Mouse (Mus musculus) limb, embryonic 11.5 days (tissue): ENCODE data around the gene Slc37a1. TPM values are rescaled to one million over a fixed set of nuclear protein-coding genes. Genes with fewer than 3 reads are reported as not detected.

Experiments
- ATAC-seq: fragments of 200-750 bp; cut with Nextera tagmentation; 2 replicates; pipeline ENCODE4 v1.8.0; 2017; ENCODE audit warnings: low read depth; ENCODE audit not compliant: insufficient number of reproducible peaks, low FRiP score, low TSS enrichment
- DNase-seq: peaks from one replicate; pipeline ENCODE4 v3.0.0-alpha.2; 2015; ENCODE audit warnings: low spot score
- H3K27ac ChIP-seq: fragments of 300-500 bp; sonication (generic); replicated peaks from 2 replicates; pipeline ENCODE4 v1.5.1; 2014; ENCODE audit warnings: low read depth, mild to moderate bottlenecking, low read length
- H3K27me3 ChIP-seq: fragments of 300-500 bp; sonication (generic); 2 replicates; pipeline ENCODE4 v1.6.1; 2014; ENCODE audit warnings: mild to moderate bottlenecking, low read length, mixed read lengths; ENCODE audit not compliant: control insufficient read depth, insufficient read depth
- H3K36me3 ChIP-seq: fragments of 300-500 bp; sonication (generic); 2 replicates; pipeline ENCODE4 v1.6.1; 2014; ENCODE audit warnings: mild to moderate bottlenecking, low read length, moderate library complexity, mixed read lengths; ENCODE audit not compliant: control insufficient read depth, insufficient read depth
- H3K4me1 ChIP-seq: fragments of 300-500 bp; sonication (generic); 2 replicates; pipeline ENCODE4 v1.6.1; 2014; ENCODE audit warnings: low read length, mixed read lengths; ENCODE audit not compliant: control insufficient read depth, insufficient read depth
- H3K4me2 ChIP-seq: fragments of 300-500 bp; sonication (generic); 2 replicates; pipeline ENCODE4 v1.6.1; 2014; ENCODE audit warnings: low read depth, mild to moderate bottlenecking, moderate library complexity; ENCODE audit not compliant: severe bottlenecking
- H3K4me3 ChIP-seq: fragments of 300-500 bp; sonication (generic); 2 replicates; pipeline ENCODE4 v1.5.1; 2014; ENCODE audit warnings: low read depth, low read length
- H3K9ac ChIP-seq: fragments of 300-500 bp; sonication (generic); 2 replicates; pipeline ENCODE4 v1.6.1; 2014; ENCODE audit warnings: mild to moderate bottlenecking, low read length
- H3K9me3 ChIP-seq: fragments of 300-500 bp; sonication (generic); 2 replicates; pipeline ENCODE4 v1.6.1; 2016; ENCODE audit warnings: low read length; ENCODE audit not compliant: control insufficient read depth
- WGBS: fragments of 180-500 bp; shearing (Covaris S2); extraction: QIAGEN DNeasy Blood & Tissue Kit; methylation state at CpG from one replicate; pipeline ENCODE4 v1.1.7; 2014; 5-methylcytosine and 5-hydroxymethylcytosine counted together
- polyA plus RNA-seq: library from polyadenylated mRNA; unstranded; fragments of >200 nt; fragmentation: Nextera tagmentation; extraction: Ambion mirVana; gene quantifications from 2 replicates; pipeline ENCODE4 v1.2.1, GENCODE M21; 2014

Slc37a1 gene
- polyA plus RNA-seq, 1 experiment from 2014 or later, result 1.7 TPM

- Histone ChIP-seq H3K9ac (peak overlapping the region; percentile 81), H3K4me1 (peaks cover 14% of the 10 kb centered on the region)
- 13% methylated on average over 7 of the region's 7 CpGs for WGBS
Observed at GRCm38 (mm10) chr17:31386766-31387275, 100.2 kb downstream of the Slc37a1 start.

GRCm38 (mm10) chr17:31389432-31390050, 102.9 kb downstream of the Slc37a1 start:
- no peaks in the 10 kb centered on the region for H3K36me3 ChIP-seq
- H3K4me3 ChIP-seq, result no peak overlapping the region
- H3K4me1 ChIP-seq, result peaks cover 14% of the 10 kb centered on the region
- H3K27me3 ChIP-seq, result 0 out of 2 replicates have a peak, but pooled peaks cover 2% of the 10 kb centered on the region
- no peak overlapping the region for H3K4me2 ChIP-seq
- WGBS, result 93% methylated on average over 3 of the region's 3 CpGs
- ATAC-seq (no peak), DNase-seq (no peak)
- no peak overlapping the region for H3K27ac ChIP-seq
- H3K9ac ChIP-seq, result no peak overlapping the region
- H3K9me3 ChIP-seq, result no peaks in the 10 kb centered on the region

More at GRCm38 (mm10) chr17:31386766-31387275, 100.2 kb downstream of the Slc37a1 start:
- Histone ChIP-seq H3K27me3 (0 out of 2 replicates have a peak, but pooled peaks cover 2% of the 10 kb centered on the region), H3K36me3 (no peaks in the 10 kb centered on the region), H3K9me3 (no peaks in the 10 kb centered on the region), H3K27ac (no peak overlapping the region), H3K4me2 (peak overlapping the region; percentile 91), H3K4me3 (peak overlapping the region; percentile 82)
- ATAC-seq (no peak), DNase-seq (peak; percentile 29)

DNA sequence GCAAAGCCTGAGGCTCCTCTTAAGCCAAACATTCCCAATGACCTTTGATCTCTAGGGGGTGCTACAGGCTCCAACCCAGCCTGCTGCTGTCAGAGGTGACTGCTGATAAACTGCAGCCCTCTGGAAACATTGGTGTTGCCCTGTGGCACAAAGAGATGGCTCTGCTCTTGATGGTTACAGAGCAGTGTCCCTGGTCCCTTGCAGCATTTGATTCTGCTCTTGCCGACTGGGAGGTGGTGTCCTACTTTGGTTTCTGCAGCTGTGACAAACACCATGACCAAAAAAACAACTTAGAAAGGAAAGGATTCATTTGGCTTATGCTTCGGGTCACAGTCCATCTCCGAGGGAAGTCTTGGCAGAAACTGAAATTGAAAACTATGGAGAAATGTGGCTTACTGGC, 104.9 kb downstream of the Slc37a1 start:
- DNase-seq, result peak; percentile 27
- no peaks in the 10 kb centered on the region for H3K36me3 ChIP-seq
- H3K9me3 ChIP-seq, result no peaks in the 10 kb centered on the region
- peaks cover 6% of the 10 kb centered on the region for H3K4me1 ChIP-seq
- H3K27me3 ChIP-seq, result 0 out of 2 replicates have a peak, but pooled peaks cover 2% of the 10 kb centered on the region
- H3K4me2 ChIP-seq, result no peak overlapping the region
- H3K27ac ChIP-seq, result no peak overlapping the region
- no peak overlapping the region for H3K9ac ChIP-seq
- H3K4me3 ChIP-seq, result no peak overlapping the region
- no peak for ATAC-seq
- 45% methylated on average over 3 of the region's 3 CpGs for WGBS

DNA sequence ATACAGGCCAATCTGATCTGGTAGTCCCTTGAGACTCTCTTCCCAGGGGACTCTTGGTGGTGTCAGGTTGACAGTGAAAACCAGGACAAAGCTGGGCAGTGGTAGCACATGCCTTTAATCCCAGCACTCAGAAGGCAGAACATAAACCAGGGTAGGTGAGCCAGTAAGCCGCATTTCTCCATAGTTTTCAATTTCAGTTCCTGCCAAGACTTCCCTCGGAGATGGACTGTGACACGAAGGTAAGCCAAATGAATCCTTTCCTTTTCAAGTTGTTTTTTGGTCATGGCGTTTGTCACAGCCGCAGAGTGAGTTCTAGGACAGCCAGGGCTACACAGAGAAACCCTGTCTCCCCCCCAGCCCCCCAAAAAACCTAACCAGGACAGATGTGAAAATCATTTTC, 105.4 kb downstream of the Slc37a1 start:
- Histone ChIP-seq H3K9ac (no peak overlapping the region), H3K36me3 (no peaks in the 10 kb centered on the region), H3K4me1 (peaks cover under 1% of the 10 kb centered on the region; the same call in 1 of the 2 replicates), H3K27me3 (no peaks in the 10 kb centered on the region), H3K4me3 (no peak overlapping the region), H3K4me2 (no peak overlapping the region), H3K27ac (no peak overlapping the region), H3K9me3 (no peaks in the 10 kb centered on the region)
- DNase-seq (no peak), ATAC-seq (no peak)
- WGBS, result 80% methylated on average over 5 of the region's 5 CpGs

DNA sequence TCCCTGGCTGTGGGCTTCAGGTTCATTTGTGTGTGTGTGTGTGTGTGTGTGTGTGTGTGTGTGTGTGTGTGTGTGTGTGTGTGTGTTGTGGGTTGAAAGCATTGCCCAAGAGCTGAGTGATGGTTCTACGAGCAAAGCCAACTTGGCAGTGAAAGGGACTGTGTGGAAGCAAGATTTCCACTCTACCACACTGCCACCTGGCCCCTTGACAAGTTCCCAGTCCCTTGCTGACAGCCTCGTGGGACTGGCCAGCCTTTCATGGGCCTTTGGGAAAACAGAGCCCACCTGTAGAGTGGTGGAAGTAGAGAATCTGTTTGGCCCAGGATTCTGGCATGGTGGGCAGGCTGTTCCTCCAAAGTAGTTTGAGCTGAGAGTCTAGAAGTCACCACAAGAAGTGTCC, 107.2 kb downstream of the Slc37a1 start:
- WGBS, result 88% methylated on average over 2 of the region's 2 CpGs
- H3K36me3 ChIP-seq, result no peaks in the 10 kb centered on the region
- H3K4me1 ChIP-seq, result no peaks in the 10 kb centered on the region
- DNase-seq (no peak), ATAC-seq (no peak)
- no peak overlapping the region for H3K4me3 ChIP-seq
- no peak overlapping the region for H3K9ac ChIP-seq
- no peak overlapping the region for H3K4me2 ChIP-seq
- no peaks in the 10 kb centered on the region for H3K9me3 ChIP-seq
- no peak overlapping the region for H3K27ac ChIP-seq
- no peaks in the 10 kb centered on the region for H3K27me3 ChIP-seq

DNA sequence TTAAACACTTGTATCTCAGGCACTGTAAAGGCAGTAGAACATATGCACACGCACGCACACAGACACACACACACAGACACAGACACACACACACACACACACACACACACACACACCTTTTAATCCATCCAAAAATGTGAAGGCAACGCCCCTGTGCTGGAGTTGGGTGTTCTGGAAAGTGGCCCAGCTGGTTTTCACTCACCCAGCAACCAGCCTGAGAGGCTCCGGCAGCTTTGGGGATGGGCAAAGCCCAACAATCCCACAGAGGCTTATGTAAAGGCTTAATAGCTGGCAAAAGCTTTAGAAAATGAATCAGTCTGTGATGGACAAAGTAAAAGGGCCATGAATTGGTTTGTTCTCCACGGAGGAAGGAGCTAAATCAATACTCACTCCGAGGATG, 113.7 kb downstream of the Slc37a1 start:
- no peak for ATAC-seq
- Histone ChIP-seq H3K36me3 (no peaks in the 10 kb centered on the region), H3K9me3 (no peaks in the 10 kb centered on the region), H3K27ac (no peak overlapping the region), H3K9ac (no peak overlapping the region), H3K4me3 (no peak overlapping the region), H3K4me1 (no peaks in the 10 kb centered on the region; the same call in 1 of the 2 replicates), H3K27me3 (no peaks in the 10 kb centered on the region), H3K4me2 (no peak overlapping the region)
- DNase-seq, result no peak
- WGBS, result 92% methylated on average over 6 of the region's 6 CpGs

Other genes starting within 250 kb of the Slc37a1 start
- gene Abcg1, start 229.1 kb upstream of the Slc37a1 start, polyA plus RNA-seq, result 6.3 and 6.9 TPM in 2 replicates
- gene Tff3, start 157.1 kb upstream of the Slc37a1 start, polyA plus RNA-seq, result not detected in 2 replicates
- gene Tff2, start 142.5 kb upstream of the Slc37a1 start, polyA plus RNA-seq, result not detected in 2 replicates
- not detected in 2 replicates for gene Tff1, start 121.5 kb upstream of the Slc37a1 start, polyA plus RNA-seq
- not detected in 2 replicates for gene Tmprss3, start 87.8 kb upstream of the Slc37a1 start, polyA plus RNA-seq
- gene Ubash3a, start 78.9 kb upstream of the Slc37a1 start, polyA plus RNA-seq, result 0.40 and 0.71 TPM in 2 replicates
- gene Rsph1, start 9.4 kb upstream of the Slc37a1 start, polyA plus RNA-seq, result 0.44 and 0.73 TPM in 2 replicates
- gene Pde9a, start 99.4 kb downstream of the Slc37a1 start, polyA plus RNA-seq, result 30.0 and 31.2 TPM in 2 replicates
- 42.4 and 43.6 TPM in 2 replicates for gene Wdr4, start 233.2 kb downstream of the Slc37a1 start, polyA plus RNA-seq
- 201 and 210 TPM in 2 replicates for gene Ndufv3, start 233.3 kb downstream of the Slc37a1 start, polyA plus RNA-seq